Mouse (Mus musculus): ENCODE measurements at regions not wholly inside any gene's neighbourhood (a gene's known extent, or its start where the extent isn't known, plus 50 kb on each side); places are given as distances from the start of the nearest gene placed in this dataset.

- no peak for TF ChIP-seq CTCF (IDR thresholded peaks at IDR 0.05)
- no peak for TF ChIP-seq EP300 (IDR thresholded peaks at IDR 0.05; ENCODE audit: insufficient read depth, low read depth, low read length)
- TF ChIP-seq POLR2A (IDR thresholded peaks at IDR 0.05; ENCODE audit: insufficient read depth, low read depth, low read length), result no peak
Measured at GRCm38 (mm10) chr8:103199696-103200615, 414.5 kb upstream of the Cdh11 start.

All from heart, adult 2 months (tissue).